Mouse (Mus musculus) ES-E14 (cell line): ENCODE data around the gene Hypk.

ENCODE experiments used
- CHD2 ChIP-seq: IDR thresholded peaks from 2 replicates; pipeline ENCODE4 v1.6.1; 2014; ENCODE audit warnings: mild to moderate bottlenecking, low read depth, low read length, inconsistent platforms
- HCFC1 ChIP-seq: IDR thresholded peaks from 2 replicates; pipeline ENCODE4 v1.6.1; 2012; ENCODE audit warnings: low read length, inconsistent platforms, borderline replicate concordance; ENCODE audit not compliant: insufficient read depth
- ZC3H11A ChIP-seq: IDR thresholded peaks from 2 replicates; pipeline ENCODE4 v1.6.1; 2012; ENCODE audit warnings: low read depth, mild to moderate bottlenecking, inconsistent platforms, low read length, borderline replicate concordance

- TF ChIP-seq ZC3H11A (no peak), HCFC1 (no peak), CHD2 (no peak)
These were observed 8.9 kb upstream of the Hypk start, which contains the start of gene Ell3 for GRCm38 (mm10) chr2:121444178-121444577.
